Mouse (Mus musculus) liver, postnatal 0 days (tissue): Measurements from ENCODE around the gene Fmo4. TPM values are rescaled to one million over a fixed set of nuclear protein-coding genes. Genes with fewer than 3 reads are reported as not detected.

ENCODE experiments used
- ATAC-seq: fragments of 200-750 bp; cut with Nextera tagmentation; 2 replicates; pipeline ENCODE4 v1.8.0; 2017; ENCODE audit warnings: mild to moderate bottlenecking, moderate library complexity
- DNase-seq: peaks from one replicate; pipeline ENCODE4 v3.0.0-alpha.2; 2016
- H3K27ac ChIP-seq: fragments of 300-500 bp; sonication (generic); 2 replicates; pipeline ENCODE4 v1.5.1; 2014; ENCODE audit warnings: antibody characterized with exemption, moderate library complexity, mild to moderate bottlenecking, low read depth
- H3K27me3 ChIP-seq: fragments of 300-500 bp; sonication (generic); 2 replicates; pipeline ENCODE4 v1.6.1; 2014; ENCODE audit warnings: low read length, control low read depth, mixed read lengths; ENCODE audit not compliant: insufficient read depth
- H3K36me3 ChIP-seq: fragments of 300-500 bp; sonication (generic); replicated peaks from 2 replicates; pipeline ENCODE4 v1.6.1; 2014; ENCODE audit warnings: mild to moderate bottlenecking, control low read depth, low read length, moderate library complexity, mixed read lengths; ENCODE audit not compliant: insufficient read depth
- H3K4me1 ChIP-seq: fragments of 300-500 bp; sonication (generic); 2 replicates; pipeline ENCODE4 v1.6.1; 2014; ENCODE audit warnings: antibody characterized with exemption, mild to moderate bottlenecking, control low read depth; ENCODE audit not compliant: insufficient read depth
- H3K4me2 ChIP-seq: fragments of 300-500 bp; sonication (generic); 2 replicates; pipeline ENCODE4 v1.6.1; 2014; ENCODE audit warnings: low read depth, mild to moderate bottlenecking, low read length, moderate library complexity, mixed read lengths
- H3K4me3 ChIP-seq: fragments of 300-500 bp; sonication (generic); 2 replicates; pipeline ENCODE4 v1.5.1; 2014; ENCODE audit warnings: low read depth, low read length
- H3K9ac ChIP-seq: fragments of 300-500 bp; sonication (generic); replicated peaks from 2 replicates; pipeline ENCODE4 v1.6.1; 2014; ENCODE audit warnings: mild to moderate bottlenecking, moderate library complexity
- H3K9me3 ChIP-seq: fragments of 300-500 bp; sonication (generic); 2 replicates; pipeline ENCODE4 v1.6.1; 2016; ENCODE audit warnings: mild to moderate bottlenecking, control low read depth, low read length, mixed read lengths
- CTCF ChIP-seq: sonication (generic); IDR thresholded peaks from 2 replicates; pipeline ENCODE4 v1.5.1; 2016; ENCODE audit warnings: antibody characterized with exemption, low read depth
- EP300 ChIP-seq: IDR thresholded peaks from 2 replicates; pipeline ENCODE4 v1.6.1; 2016; ENCODE audit warnings: antibody characterized with exemption, low read depth, mild to moderate bottlenecking
- WGBS: fragments of 180-500 bp; shearing (Covaris S2); extraction: QIAGEN DNeasy Blood & Tissue Kit; methylation state at CpG from one replicate; pipeline ENCODE4 v1.1.7; 2014; ENCODE audit not compliant: insufficient replicate concordance; 5-methylcytosine and 5-hydroxymethylcytosine counted together
- polyA plus RNA-seq: library from polyadenylated mRNA; unstranded; fragments of >200 nt; fragmentation: Nextera tagmentation; extraction: Ambion mirVana; gene quantifications from 2 replicates; pipeline ENCODE4 v1.2.1, GENCODE M21; 2015

Fmo4 gene
- polyA plus RNA-seq, 1 experiment from 2014 or later: 6.0 TPM

DNA sequence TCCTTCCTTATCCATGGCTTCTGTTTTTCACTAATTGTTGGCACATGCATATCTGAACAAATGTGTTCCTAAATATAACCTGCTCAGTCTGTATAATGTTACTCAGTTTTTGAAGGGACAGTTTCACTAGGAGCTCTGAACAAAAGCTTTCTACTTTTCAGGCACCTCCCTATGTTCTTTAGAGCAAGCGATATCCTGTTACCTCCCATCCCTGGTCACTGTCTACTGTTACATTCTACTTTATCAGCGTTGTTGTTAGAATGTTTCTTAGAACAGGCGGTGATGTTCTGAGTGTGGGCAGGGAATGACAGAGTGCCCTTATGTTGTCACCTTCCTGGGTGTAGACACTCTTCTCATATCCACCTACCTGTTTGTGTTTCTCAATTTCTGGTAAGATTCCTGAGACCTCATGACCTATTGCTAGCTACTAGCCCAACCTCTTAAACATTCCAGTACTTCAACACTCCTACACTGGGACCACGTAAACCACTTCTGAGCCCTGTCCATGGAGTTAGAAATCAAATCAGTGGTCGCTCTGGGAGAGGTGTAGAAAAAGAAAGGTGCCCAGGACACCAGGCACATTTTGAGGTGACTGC, 35.7 kb downstream of the Fmo4 start:
- Histone ChIP-seq H3K4me2 (no peak overlapping the region), H3K9me3 (no peaks in the 10 kb centered on the region), H3K4me1 (no peaks in the 10 kb centered on the region), H3K4me3 (no peak overlapping the region), H3K9ac (no peak overlapping the region), H3K36me3 (no peaks in the 10 kb centered on the region), H3K27me3 (no peaks in the 10 kb centered on the region), H3K27ac (no peak overlapping the region)
- no peak for ATAC-seq
- TF ChIP-seq CTCF (no peak), EP300 (no peak)
- 75% methylated on average over 5 of the region's 5 CpGs for WGBS
- no peak for DNase-seq

GRCm38 (mm10) chr1:162773661-162774060, 40.1 kb downstream of the Fmo4 start:
- H3K27me3 ChIP-seq: no peaks in the 10 kb centered on the region
- H3K27ac ChIP-seq: no peak overlapping the region
- no peak overlapping the region for H3K4me3 ChIP-seq
- DNase-seq (no peak), ATAC-seq (no peak)
- H3K36me3 ChIP-seq: no peaks in the 10 kb centered on the region
- no peak overlapping the region for H3K9ac ChIP-seq
- TF ChIP-seq EP300 (no peak), CTCF (no peak)
- no peaks in the 10 kb centered on the region for H3K9me3 ChIP-seq
- H3K4me1 ChIP-seq: no peaks in the 10 kb centered on the region
- H3K4me2 ChIP-seq: no peak overlapping the region
- WGBS: 70% methylated on average over 4 of the region's 4 CpGs

GRCm38 (mm10) chr1:162771617-162772360, 42.0 kb downstream of the Fmo4 start:
- H3K27me3 ChIP-seq: no peaks in the 10 kb centered on the region
- no peak overlapping the region for H3K27ac ChIP-seq
- no peak for DNase-seq
- 64% methylated on average over 4 of the region's 4 CpGs for WGBS
- H3K9me3 ChIP-seq: no peaks in the 10 kb centered on the region
- H3K9ac ChIP-seq: no peak overlapping the region
- no peak overlapping the region for H3K4me2 ChIP-seq
- TF ChIP-seq EP300 (no peak), CTCF (no peak)
- no peaks in the 10 kb centered on the region for H3K4me1 ChIP-seq
- no peak overlapping the region for H3K4me3 ChIP-seq
- ATAC-seq: no peak
- no peaks in the 10 kb centered on the region for H3K36me3 ChIP-seq

DNA sequence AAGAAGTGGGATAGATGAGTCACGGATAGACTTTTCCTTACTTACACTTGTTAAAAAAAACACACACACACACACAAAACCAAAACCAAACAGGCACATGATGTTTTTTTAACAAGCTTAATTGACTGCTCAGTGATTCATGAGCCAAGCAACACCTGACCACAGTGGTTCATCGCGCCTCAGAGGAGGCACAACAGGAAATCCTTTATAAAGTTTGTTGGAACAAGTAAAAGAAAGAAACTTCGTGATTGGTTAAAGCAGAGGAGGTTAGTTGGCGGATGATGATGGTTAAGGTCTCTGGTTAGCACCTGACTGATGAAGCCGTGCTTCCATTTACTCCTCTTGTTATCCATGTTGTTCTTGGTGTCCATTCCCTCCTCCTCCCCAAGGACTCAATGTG, 61.8 kb downstream of the Fmo4 start:
- DNase-seq: no peak
- WGBS: 66% methylated on average over 6 of the region's 6 CpGs

GRCm38 (mm10) chr1:162749607-162750006, 64.2 kb downstream of the Fmo4 start:
- no peak overlapping the region for H3K4me3 ChIP-seq
- TF ChIP-seq EP300 (no peak), CTCF (no peak)
- H3K9me3 ChIP-seq: no peaks in the 10 kb centered on the region
- DNase-seq (no peak), ATAC-seq (no peak)
- 68% methylated on average over 7 of the region's 7 CpGs for WGBS
- H3K9ac ChIP-seq: no peak overlapping the region
- H3K4me1 ChIP-seq: no peaks in the 10 kb centered on the region
- no peak overlapping the region for H3K27ac ChIP-seq
- H3K27me3 ChIP-seq: no peaks in the 10 kb centered on the region
- H3K4me2 ChIP-seq: no peak overlapping the region
- H3K36me3 ChIP-seq: no peaks in the 10 kb centered on the region

More for the DNA sequence above, 61.8 kb downstream of the Fmo4 start:
- Histone ChIP-seq H3K36me3 (no peaks in the 10 kb centered on the region), H3K9ac (no peak overlapping the region), H3K27me3 (no peaks in the 10 kb centered on the region), H3K9me3 (no peaks in the 10 kb centered on the region), H3K27ac (no peak overlapping the region), H3K4me2 (no peak overlapping the region), H3K4me1 (no peaks in the 10 kb centered on the region), H3K4me3 (no peak overlapping the region)
- TF ChIP-seq CTCF: no peak
- TF ChIP-seq EP300: no peak
- no peak for ATAC-seq

DNA sequence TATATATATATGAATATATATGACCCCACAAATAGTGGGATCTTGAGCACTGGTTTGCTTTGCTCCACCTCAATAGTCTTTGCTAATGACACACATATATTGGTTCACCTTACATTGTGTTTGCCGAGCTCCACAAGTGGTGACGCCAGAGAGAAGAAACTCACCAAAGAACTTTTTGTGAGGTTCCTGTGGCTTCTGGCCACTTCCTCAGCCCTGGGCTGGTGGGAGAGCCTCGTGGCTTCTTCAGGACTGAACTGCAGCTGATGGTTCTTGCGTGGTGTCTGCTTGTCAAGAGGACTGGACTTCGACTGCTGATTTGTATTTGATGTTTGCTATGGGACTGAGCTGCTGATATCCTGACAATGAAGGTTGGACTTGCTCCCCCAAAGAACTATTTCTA, 65.0 kb downstream of the Fmo4 start:
- no peaks in the 10 kb centered on the region for H3K27me3 ChIP-seq

More for the DNA sequence above, 65.0 kb downstream of the Fmo4 start:
- ATAC-seq (no peak), DNase-seq (no peak)
- 31% methylated on average over 5 of the region's 5 CpGs for WGBS
- Histone ChIP-seq H3K9me3 (no peaks in the 10 kb centered on the region), H3K4me2 (no peak overlapping the region), H3K27ac (no peak overlapping the region), H3K4me3 (no peak overlapping the region), H3K36me3 (no peaks in the 10 kb centered on the region), H3K4me1 (no peaks in the 10 kb centered on the region), H3K9ac (no peak overlapping the region)
- TF ChIP-seq CTCF (no peak), EP300 (no peak)

Other genes with a start within 250 kb of the Fmo4 start
- gene Vamp4, start 243.5 kb downstream of the Fmo4 start, polyA plus RNA-seq: 14.9 and 15.7 TPM in 2 replicates
- gene Myoc, start 174.8 kb downstream of the Fmo4 start, polyA plus RNA-seq: not detected in 2 replicates
- not detected in 2 replicates for gene Myocos, start 155.8 kb downstream of the Fmo4 start, polyA plus RNA-seq
- 29.1 and 37.3 TPM in 2 replicates for gene Prrc2c, start 73.4 kb downstream of the Fmo4 start, polyA plus RNA-seq
- 49.7 and 51.5 TPM in 2 replicates for gene Fmo1, start 52.6 kb upstream of the Fmo4 start, polyA plus RNA-seq
- 0.55 and 0.62 TPM in 2 replicates for gene Fmo2, start 84.8 kb upstream of the Fmo4 start, polyA plus RNA-seq
- gene Fmo6, start 123.5 kb upstream of the Fmo4 start, polyA plus RNA-seq: not detected in 2 replicates
- 0.08 TPM in 1 of 2 replicates, not detected in the other for gene Fmo3, start 170.6 kb upstream of the Fmo4 start, polyA plus RNA-seq